Mouse (Mus musculus) ovary, adult 18-20 months (tissue): ENCODE measurements around the gene Rsph14.
"Not testable (repeated sequence)": the region's sequence is repeated elsewhere in the genome, so short reads cannot be mapped to it uniquely, and the experiment has no call there.

ENCODE experiments used
- DNase-seq: peaks from one replicate; pipeline ENCODE4 v3.0.0; 2022; ENCODE audit warnings: low spot score, mixed read lengths

The Rsph14 gene

DNA sequence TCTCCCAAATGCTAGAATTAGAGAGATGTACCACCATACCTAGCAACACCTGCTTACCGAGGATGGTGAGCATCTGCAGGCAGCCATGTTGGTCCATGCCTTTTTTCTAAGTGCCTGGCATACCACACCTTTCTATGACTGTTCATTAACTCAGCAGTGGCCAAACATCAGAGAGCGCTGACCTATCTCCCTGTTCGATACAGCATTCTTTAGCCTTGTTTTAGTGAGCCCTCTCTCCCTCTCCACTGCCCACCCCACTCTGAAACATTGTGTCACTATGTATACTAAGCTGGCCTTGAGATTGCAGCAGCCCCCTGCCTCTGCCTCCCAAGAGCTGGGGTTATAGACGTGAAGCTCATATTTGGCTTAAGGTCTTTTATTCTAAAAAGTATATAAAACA, 21.3 kb upstream of the Rsph14 start:
- DNase-seq = no peak

DNA sequence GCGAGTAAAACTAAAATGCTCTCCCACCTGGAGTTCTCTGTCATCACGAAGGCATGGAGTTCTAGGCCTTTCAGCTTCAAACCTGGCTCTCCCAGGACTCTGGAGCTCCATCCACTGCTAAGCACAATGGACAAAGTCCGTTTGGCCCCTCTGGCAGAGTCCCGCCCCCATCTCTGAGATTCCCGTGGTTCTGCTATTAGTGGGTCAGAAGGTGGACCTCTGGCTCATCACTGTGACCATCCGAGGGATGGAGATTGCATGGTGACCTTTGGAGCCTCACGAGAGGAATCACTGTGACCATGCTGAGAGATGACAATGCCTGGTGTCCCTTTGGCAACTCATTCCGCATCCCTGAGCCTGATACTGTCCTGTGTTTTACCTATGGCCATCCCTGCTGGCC, 20.5 kb upstream of the Rsph14 start:
- DNase-seq = no peak

DNA sequence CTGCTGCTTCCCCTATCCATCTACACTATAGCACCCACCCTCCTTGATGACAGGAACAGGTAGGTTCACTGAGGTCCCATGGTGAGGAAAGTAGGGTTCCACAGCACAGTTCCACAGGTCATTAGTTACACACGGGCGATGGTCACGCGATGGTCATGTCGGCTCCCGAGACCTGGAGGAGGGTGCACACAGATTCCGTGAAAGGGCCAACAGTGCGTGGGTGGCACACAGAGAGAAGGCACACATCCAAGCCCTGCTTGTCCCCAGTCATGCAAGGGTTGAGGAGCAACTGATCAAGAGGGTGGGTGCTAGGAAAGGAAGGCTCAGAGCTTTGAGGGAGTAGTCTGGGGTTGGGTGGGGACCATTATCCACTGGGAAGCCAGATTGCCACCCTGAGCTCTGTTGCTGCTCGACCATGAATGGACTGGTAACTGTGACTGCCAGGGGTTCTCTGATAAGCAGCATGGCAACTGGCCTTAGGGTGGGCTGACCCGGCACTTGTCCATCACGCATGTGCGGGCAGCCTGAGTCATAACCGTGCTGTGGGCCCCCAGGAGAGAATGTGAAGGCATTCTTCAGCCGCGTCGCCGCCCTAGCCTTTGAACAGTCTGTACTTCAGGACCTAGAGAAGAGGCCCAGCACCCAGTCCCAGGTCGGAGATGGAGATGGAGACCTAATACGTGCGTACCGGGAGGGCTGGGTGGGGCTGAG, 19.1 kb upstream of the Rsph14 start:
- no peak for DNase-seq

DNA sequence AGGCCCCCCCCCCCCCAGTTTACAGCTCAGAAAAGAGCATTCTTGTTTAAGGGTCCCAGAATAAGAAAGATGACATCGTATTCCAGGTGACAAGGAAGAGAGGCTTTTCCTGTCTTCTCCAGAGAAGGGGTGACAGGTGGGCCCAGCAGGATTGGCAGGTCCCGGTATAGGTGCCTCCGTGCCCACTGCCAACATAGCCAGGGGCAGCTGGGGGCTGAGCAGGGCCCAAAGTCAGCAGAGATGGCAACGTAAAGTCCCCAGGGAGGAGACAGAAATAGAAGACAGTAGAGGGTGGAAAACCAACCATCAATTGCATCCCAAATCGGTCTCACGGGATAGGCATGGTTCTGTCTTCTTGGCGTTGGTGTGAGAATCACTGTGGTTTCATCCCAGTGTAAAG, 16.3 kb upstream of the Rsph14 start:
- no peak for DNase-seq

DNA sequence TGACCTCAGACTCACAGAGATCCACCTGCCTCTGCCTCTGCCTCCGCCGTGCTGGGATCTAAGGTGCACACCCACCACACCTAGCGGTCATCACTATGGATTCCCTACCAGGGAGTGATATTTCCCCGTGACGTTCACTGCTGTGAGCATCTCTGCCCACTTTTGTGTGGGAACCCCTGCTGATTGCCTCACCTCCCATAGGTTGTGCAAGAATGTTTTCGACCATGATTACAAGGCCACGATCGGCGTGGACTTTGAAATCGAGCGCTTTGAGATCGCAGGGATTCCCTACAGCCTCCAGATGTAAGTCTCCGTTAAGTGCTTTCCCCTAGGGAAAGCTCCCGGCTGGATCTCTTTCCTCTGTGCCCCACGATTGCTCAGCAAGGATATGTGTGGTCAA, 13.4 kb upstream of the Rsph14 start:
- no peak for DNase-seq

DNA sequence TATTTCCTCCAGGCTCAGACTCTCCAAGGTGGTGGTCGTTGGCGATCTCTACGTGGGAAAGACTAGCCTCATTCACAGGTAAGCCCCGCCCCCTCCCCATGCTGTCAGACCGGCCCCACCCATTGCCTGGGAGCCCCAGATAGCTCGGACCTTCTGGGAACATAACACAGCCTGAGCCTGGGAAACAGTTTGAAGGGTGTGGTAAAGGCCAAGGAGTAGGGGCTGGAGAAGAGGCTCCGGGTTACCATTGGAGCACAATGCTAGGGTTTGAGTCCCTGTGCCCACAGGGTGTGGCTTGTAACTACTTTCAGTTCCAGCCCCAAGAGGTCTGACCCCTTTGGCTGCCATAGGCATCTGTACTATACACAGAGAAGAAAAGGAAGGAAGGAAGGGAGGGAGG, 12.1 kb upstream of the Rsph14 start:
- DNase-seq = no peak

DNA sequence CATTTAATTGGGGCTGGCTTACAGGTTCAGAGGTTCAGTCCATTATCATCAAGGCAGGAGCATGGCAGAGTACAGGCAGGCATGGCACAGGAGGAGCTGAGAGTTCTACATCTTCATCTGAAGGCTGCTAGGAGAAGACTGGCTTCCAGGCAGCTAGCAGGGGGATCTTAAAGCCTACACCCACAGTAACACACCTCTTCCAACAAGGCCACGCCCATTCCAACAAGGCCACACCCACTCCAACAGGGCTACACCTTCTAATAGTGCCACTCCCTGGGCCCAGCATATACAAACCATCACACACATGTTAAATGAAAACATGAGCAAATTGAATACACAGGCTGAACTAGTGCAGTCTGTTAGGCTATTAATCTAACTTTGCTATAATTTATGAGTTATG, 9.7 kb upstream of the Rsph14 start:
- DNase-seq = not testable (repeated sequence)

DNA sequence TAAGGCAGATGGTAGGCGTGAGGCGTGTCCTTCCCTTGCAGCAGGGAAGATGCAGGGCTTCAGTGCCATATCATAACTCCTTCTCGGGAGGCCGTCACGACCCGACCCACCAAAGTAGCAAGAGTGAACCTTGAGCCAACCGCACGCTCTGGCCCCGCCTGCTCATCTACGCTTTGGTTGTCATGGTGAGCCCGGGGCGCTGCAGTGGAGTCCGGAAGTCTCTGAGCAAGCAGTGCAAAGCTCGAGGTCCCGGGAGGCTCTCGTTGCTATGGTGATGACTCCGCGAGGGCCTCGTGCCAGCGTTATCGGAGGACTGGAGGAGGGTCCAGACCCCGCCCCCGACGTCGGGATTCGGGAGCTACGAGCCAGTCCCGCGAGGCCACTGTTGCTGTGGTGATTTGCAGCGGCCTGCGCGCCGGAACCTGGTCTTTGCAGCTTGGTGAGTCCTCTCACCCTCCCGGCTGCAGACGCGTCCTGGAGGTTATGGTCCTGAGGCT, 4.5 kb upstream of the Rsph14 start, which contains the start of gene Rab36:
Rab36 (plus strand) TSS at position 176 of the 497 bp plus-strand sequence.
- peak; percentile 99 for DNase-seq

DNA sequence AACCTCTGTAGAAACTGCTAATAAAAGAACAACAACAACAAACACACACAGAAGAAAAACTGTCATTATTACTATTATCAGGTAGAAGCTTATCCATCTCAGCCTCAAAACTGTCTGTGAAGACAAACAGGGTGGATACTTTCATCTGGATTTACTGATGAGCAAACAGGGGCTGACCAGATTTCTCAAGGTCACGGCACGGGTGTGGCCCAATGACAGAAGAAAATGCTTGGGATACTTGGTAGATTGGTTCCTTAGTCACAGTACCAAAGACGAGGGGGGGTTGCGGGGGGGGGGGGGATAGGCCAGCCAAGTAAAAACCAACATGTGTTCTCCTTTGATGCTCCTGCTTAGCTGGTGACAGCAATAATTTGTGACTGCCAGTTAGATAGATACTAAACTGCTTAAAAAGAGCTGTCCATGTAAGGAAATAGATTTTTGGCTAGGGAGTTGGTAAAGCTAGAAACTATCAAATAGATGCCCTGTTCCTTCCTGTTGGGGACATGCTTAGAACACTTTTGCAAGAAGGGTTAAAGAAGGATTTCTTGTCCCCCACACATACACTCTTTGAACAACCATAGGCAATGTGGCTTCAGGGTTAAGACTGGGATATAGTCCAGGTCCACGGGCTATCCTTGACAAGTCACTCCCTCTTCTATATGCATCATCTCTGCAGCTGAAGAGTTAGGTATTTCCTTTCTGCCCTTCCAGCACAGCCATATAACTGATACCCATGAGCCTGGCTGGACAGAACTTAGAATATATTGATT, 856 bp downstream of the Rsph14 start:
- DNase-seq = no peak

DNA sequence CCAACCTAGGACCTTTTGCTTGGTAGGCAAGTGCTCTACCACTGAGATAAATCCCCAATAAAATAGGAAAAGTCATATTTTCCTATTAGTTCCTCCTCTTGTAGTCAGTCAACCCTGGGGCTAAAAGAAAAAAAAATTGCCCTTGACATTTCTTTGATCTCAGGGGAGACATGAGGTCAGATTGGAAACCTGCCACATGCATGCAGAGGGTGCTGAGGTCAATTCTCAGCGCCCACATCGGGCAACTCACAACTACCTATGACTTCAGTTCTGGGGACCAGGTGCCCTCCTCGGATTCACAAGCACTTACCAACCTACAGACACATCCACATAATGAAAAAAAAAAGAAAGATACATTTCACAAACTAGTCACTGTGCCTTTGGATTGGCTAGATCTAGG, 2.2 kb downstream of the Rsph14 start:
- no peak for DNase-seq

DNA sequence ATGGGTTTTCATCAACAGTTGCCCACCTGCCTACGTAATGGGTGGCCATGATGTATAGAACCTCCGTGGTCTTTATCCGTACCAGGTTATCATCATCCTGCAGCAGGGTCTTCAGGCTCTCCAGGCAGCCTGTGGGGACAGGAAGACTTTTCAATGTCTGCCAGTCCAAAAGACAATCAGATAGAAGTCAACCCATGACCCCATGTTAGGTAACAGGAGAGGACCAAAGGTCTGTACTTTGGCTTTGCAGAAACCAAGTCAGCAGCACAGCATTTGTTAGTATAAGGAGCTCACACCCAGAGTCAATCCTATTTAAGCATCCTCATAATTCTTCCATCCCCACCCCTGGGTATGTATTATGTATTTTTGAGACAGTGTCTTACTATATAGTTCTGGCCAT, 2.7 kb downstream of the Rsph14 start:
- DNase-seq = no peak

DNA sequence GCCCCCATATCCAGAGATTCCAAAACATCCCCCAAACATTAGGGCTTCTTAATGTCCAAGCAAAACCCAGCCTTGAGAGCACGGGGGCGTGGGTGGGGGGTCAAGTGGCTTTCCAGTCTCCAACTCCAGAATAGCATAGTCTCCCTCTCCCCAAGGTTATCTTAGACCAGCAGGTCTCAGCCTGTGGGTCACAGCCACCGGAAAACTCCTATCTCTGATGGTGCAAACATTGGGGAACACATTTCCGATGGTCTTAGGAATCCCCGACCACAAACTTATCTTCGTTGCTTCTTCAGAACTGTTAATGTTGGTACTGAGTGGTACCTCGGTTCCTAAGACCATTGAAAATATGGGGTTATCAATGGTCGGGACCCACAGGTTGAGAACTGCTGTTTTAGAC, 3.6 kb downstream of the Rsph14 start:
- no peak for DNase-seq

DNA sequence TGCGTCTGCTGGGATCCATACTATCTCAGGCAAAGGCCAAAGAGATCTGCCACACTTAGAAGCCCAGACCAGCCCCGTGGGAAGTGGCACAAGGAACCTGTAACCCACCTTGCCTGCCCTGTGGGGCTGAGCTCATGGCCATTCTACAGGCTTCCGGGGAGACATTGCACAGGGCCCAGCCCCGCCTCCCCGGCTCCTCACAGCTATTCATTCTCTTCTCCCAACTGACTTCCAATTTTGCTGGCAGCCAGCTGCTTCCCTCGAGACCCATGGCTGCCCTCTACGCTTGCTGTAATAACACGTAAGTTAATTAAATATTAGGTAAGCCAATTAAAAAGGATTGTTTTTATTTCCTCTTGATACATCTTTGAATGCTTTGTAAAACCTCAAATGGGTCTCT, 5.9 kb downstream of the Rsph14 start:
- no peak for DNase-seq

DNA sequence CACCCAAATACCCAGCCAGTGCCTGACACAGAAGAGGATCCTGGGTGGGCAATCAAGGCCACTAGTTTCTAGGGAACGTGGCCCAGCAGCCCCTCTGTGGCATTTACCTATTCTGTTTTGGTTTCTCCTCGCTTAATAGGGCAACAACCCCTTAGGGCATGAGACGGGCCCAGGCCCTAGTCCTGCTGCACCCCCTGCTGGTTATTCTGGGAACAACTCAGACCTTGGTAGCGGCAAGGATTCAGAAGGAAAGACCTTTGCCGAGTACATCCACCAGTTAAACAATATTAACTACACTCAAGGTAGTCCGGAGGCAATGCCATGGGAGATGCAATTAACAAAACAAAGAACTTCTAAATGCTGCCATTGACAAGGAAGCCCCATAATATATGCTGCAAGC, 11.2 kb downstream of the Rsph14 start:
- DNase-seq = peak; percentile 31

DNA sequence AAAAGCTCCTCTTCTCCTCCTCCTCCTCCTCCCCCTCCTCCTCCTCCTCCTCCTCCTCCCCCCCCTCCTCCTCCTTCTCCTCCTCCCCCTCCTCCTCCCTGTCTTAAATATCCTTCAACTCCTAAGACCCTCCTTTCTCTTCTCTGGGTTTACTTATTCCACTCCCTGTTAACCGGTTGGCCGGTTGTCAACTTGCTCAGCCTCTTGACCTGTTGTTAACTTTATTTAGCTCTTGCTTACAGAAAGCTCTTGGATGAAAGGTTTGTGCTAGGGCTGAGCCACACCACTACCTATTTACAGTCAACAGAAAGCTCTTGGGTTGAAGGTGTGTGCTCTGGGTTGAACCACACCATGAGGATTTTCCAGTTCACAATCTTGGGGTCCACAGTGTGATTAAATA, 12.1 kb downstream of the Rsph14 start:
- no peak for DNase-seq

DNA sequence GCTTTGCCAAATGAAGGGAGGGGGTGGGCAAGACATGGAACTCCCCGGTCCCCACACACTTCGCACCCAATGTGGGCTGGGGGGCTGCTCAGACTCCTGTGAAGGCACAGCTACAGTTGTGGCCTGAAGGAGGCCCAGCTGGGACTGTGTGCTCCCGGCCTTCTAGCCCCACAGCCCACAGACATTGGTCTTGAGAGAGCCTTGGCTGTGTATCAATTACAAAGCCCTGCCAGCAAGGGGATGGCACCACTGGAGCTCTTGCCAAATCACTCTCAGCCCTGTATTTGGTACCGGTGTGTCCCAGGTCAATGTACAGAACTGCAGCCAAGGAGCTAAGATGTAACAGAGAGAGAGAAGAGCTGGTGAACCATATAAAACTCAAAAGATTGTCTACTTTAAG, 15.9 kb downstream of the Rsph14 start:
- no peak for DNase-seq

DNA sequence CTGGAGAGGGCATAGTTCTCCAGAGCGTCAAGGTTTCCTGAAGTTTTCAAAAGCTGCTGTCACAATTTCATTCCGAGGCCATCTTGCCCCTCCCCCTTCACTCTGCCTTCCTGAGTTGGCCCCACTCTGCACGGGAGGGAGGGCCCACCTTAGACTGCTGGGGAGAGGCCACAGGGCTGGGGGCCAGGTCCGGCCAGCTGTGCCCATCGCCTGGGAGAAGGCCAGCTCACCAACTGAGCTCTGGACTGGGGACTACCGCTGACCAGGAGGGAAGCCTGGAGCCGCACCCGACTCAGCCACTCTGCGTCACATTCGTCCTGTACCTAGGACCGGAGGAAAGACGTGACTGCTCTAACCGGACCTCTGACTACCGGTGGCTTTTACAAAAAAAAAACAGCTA, 16.9 kb downstream of the Rsph14 start:
- DNase-seq = no peak

DNA sequence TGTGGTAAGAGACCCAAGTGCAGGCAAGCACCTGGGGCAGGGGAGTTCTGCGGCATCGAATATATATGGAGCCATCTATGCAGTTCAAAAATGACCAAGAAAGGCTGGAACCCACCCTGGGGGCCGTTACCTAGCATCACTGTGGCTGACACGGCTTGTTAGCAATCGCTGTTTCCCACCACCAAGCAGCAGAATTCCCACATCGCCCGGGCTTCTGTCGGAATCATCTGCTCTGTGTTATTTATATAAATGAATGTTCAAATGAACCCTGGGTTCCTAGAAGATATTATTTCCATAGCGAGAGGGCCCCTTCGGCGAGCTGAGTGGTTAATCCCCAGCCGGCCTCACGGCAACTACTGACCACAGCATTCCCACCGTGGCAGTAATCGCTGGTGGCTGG, 21.7 kb downstream of the Rsph14 start:
- no peak for DNase-seq

DNA sequence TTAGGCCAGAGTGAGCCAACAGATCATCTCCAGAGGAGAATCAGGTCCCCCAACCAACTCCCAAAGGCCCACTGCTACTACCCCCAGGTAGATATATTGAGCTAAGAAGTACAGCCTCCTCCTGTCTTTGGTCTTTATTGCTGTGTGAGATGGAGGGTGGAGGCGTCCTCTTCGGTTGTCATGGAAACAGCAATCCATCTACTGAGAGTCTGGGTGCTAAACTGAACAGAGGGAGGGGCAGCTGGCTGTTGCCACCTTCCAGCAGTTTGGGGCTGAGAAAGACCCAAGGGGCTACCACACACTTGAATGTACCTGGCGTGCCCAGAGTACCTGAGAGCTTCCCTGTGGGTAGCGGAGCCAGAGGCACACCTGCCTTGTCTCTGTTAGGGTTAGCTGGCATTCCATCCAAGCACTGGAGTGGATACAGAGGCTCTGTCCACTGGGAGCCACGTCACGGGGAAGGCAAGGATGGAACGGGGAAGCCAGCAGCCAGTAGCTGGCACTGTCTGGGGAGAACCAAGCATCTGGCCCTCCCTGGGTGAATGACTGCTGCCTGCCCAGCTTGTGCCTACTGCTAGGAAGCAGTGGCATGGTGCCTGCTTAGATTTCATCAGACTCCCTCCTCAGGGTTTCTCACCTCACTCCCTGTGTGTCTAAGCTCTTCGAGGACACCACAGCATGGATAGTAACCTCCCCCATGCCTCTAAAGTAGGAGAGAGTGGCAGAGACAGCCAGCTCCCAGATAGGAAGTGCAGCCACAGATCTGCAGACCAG, 25.3 kb downstream of the Rsph14 start:
- DNase-seq = no peak

DNA sequence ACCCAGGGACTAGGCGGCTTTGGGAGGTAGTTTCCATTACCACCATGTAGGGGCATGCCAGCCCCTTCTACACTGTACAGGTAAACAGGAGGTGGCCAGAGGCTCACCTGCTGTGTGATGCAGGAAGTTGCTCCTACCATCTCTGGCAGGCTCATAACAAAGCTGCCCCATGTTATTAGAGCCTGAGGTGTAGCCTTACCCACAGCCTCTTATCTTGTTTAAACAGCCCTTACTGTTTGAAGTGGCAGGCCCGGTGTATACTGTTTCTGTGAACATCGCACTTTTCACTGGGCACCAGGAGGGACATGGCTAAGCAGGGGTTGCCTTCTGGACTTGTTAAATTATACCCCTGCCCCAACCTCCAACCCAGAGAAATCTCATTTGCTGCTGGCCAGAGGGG, 28.3 kb downstream of the Rsph14 start:
- DNase-seq = no peak

DNA sequence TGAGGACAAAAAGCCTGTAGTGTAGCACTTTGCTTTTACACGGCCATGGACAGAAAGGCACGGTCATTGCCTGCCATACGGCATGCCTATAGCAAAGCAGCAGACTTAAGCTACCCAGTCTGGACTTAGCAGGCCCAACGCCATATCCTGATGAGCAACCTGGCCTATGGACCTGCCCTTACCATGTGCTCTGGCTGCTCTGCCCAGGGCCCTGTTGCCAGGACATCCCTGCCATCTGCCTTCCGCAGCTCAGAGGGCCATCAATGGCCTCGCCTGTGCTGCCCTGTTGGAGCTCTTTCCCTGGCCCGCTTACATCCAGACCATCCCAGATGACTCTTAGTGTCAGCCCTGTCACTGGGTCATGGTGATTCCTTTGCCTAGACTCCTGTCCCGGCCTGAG, 31.0 kb downstream of the Rsph14 start:
- DNase-seq = no peak

DNA sequence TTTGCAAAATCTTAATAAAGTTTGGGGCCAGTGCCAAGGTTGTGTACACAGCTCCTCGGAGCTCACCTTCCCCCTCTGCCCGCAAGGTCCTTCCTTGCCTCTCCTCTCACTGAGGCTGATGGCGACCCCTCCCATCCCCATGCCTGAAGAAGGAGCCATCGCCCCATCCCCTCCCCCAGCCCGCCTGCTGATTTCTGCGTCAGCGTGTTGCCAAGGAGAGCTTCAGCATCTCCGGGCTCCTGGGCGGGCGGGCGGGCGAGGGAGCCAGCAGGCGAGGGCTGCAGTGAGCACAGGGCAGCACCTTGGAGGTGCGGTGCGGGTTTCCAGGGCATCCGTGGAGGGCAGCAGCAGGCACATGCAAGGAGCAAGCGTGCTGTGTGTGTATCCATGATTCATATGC, 37.0 kb downstream of the Rsph14 start:
- DNase-seq = no peak

DNA sequence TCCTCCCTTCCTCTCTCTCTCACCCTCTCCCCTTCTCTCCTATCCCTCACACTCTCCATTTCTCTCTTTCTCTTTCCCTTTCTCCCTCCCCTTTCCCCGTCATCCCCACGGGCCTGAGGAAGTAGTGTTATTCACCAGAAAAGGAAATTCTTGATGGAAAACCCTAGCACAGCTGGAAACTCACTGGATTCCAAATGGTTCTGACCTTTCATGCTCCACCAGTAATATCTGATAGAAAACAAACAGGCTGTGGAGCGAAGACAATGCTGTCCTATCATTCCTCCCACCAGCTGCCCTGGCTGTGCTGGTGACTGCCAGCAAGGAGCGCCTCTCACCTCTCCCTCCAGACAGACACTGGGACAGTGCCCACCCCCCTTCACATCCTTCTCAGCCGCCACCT, 37.5 kb downstream of the Rsph14 start:
- DNase-seq = no peak
